Mouse (Mus musculus): ENCODE data around the gene Hyou1. TPM values are rescaled to one million over a fixed set of nuclear protein-coding genes. Genes with fewer than 3 reads are reported as not detected.

Hyou1 gene
- polyA plus RNA-seq, 1 experiment, result 114 TPM

DNA sequence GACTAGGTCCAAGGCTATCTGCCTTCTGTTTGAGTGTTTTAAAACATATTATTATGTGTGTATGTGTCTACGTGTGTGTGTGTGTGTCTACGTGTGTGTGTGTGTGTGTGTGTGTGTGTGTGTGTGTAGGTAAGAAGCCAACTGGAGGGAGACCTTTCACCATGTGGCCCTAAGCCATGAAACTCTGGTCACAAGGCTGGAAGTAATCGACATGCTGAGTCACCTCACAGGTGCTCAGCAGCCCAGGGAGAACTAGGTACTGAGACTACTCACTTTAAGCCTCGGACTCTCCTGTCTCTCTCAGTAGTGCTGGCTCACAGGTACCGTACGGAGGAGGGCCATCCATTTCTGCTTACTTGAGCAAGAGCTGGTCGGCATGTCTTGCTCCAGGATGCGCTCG, 32.1 kb upstream of the Hyou1 start:
- Histone ChIP-seq H3K4me1 (ENCODE audit: control insufficient read depth, insufficient read depth, low read length) (peaks cover 10% of the 10 kb centered on the region), H3K36me3 (ENCODE audit: control insufficient read depth, insufficient read depth, low read length, poor library complexity, severe bottlenecking) (peaks cover 10% of the 10 kb centered on the region), H3K4me3 (ENCODE audit: low read depth, low read length) (no peak overlapping the region), H3K27ac (ENCODE audit: insufficient read depth, low read length) (peak overlapping the region; percentile 82), H3K9me3 (replicated peaks; ENCODE audit: control insufficient read depth, insufficient read depth, low read length, poor library complexity, severe bottlenecking) (no peaks in the 10 kb centered on the region), H3K27me3 (ENCODE audit: control insufficient read depth, insufficient read depth, low read length, poor library complexity, severe bottlenecking) (no peaks in the 10 kb centered on the region), H3K9ac (ENCODE audit: low read depth, poor library complexity, severe bottlenecking) (no peak overlapping the region)
- TF ChIP-seq CTCF (IDR thresholded peaks at IDR 0.05; ENCODE audit: low read depth, low read length) (no peak), EP300 (IDR thresholded peaks at IDR 0.05; ENCODE audit: insufficient read depth, low read depth, low read length) (no peak), POLR2A (IDR thresholded peaks at IDR 0.05; ENCODE audit: insufficient read depth, low read length) (no peak)

DNA sequence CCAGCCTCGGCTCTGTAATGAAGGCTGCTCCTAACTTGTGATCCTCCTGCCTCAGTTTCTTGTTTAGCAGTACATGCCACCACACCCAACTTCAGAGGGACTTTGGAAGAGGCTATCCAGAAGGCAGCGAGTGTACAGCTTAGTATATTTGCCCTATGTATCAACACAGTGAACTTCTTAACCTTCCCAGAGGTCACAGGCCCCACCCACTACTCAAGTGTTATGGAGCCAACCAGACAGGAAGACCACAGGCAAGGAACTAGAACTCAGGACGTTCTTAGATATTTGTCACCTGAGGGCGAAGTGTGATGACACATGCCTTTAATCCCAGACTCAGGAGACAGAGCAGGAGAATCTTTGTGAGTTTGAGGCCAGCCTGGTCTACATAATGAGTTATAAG, 31.7 kb upstream of the Hyou1 start:
- H3K9ac ChIP-seq (ENCODE audit: low read depth, poor library complexity, severe bottlenecking), result no peak overlapping the region
- no peaks in the 10 kb centered on the region for H3K9me3 ChIP-seq (replicated peaks; ENCODE audit: control insufficient read depth, insufficient read depth, low read length, poor library complexity, severe bottlenecking)
- peaks cover 10% of the 10 kb centered on the region for H3K36me3 ChIP-seq (ENCODE audit: control insufficient read depth, insufficient read depth, low read length, poor library complexity, severe bottlenecking)
- peak overlapping the region; percentile 82 for H3K27ac ChIP-seq (ENCODE audit: insufficient read depth, low read length)
- H3K4me3 ChIP-seq (ENCODE audit: low read depth, low read length), result no peak overlapping the region
- TF ChIP-seq EP300 (IDR thresholded peaks at IDR 0.05; ENCODE audit: insufficient read depth, low read depth, low read length) (no peak), CTCF (IDR thresholded peaks at IDR 0.05; ENCODE audit: low read depth, low read length) (no peak), POLR2A (IDR thresholded peaks at IDR 0.05; ENCODE audit: insufficient read depth, low read length) (no peak)
- no peaks in the 10 kb centered on the region for H3K27me3 ChIP-seq (ENCODE audit: control insufficient read depth, insufficient read depth, low read length, poor library complexity, severe bottlenecking)
- H3K4me1 ChIP-seq (ENCODE audit: control insufficient read depth, insufficient read depth, low read length), result peaks cover 10% of the 10 kb centered on the region

DNA sequence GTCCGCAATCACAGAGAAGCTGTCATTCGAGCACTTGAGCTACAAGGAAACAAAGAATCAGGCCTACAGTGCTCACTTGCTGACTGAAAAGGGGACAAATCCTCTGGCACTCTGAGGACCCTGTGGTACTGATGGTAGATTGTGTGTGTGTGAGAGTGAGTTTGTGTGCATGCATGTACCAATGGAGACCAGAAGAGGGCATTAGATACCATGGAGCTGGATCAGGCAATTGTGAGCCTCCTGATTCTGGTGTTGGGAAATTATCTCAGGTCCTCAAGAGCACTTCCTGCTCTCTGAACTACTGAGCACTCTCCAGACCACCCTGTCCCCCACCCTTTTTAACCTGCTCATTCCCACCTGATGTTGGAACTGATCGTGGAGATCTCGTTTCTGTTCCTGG, 30.7 kb upstream of the Hyou1 start:
- no peak overlapping the region for H3K4me3 ChIP-seq (ENCODE audit: low read depth, low read length)
- no peaks in the 10 kb centered on the region for H3K27me3 ChIP-seq (ENCODE audit: control insufficient read depth, insufficient read depth, low read length, poor library complexity, severe bottlenecking)
- 0 out of 2 replicates have a peak overlapping the region, but pooled peaks have one; percentile 3 for H3K27ac ChIP-seq (ENCODE audit: insufficient read depth, low read length)
- peaks cover 7% of the 10 kb centered on the region for H3K4me1 ChIP-seq (ENCODE audit: control insufficient read depth, insufficient read depth, low read length)
- no peak overlapping the region for H3K9ac ChIP-seq (ENCODE audit: low read depth, poor library complexity, severe bottlenecking)
- no peaks in the 10 kb centered on the region for H3K9me3 ChIP-seq (replicated peaks; ENCODE audit: control insufficient read depth, insufficient read depth, low read length, poor library complexity, severe bottlenecking)
- no peak for TF ChIP-seq EP300 (IDR thresholded peaks at IDR 0.05; ENCODE audit: insufficient read depth, low read depth, low read length)
- H3K36me3 ChIP-seq (ENCODE audit: control insufficient read depth, insufficient read depth, low read length, poor library complexity, severe bottlenecking), result peaks cover 10% of the 10 kb centered on the region

DNA sequence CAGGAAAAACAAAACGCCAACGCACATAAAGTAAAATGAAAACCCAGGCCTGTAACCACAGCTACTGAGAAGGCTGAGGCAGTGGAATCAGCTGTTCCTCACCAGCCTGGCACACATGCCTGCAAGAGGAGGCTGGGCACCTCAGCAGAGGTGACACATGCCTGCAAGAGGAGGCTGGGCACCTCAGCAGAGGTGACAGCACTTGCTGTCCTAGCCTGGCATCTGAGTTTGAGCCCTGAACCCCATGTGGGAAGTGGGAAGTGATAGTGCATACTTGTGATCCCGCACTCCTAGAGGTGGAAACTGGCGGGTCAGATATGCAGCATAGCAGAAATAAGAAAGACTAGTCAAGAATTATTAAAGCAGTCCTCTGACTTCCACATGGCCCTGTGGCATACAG, 27.9 kb upstream of the Hyou1 start:
- H3K4me1 ChIP-seq (ENCODE audit: control insufficient read depth, insufficient read depth, low read length), result peaks cover 5% of the 10 kb centered on the region
- H3K27ac ChIP-seq (ENCODE audit: insufficient read depth, low read length), result no peak overlapping the region
- H3K4me3 ChIP-seq (ENCODE audit: low read depth, low read length), result no peak overlapping the region
- no peaks in the 10 kb centered on the region for H3K9me3 ChIP-seq (replicated peaks; ENCODE audit: control insufficient read depth, insufficient read depth, low read length, poor library complexity, severe bottlenecking)
- H3K36me3 ChIP-seq (ENCODE audit: control insufficient read depth, insufficient read depth, low read length, poor library complexity, severe bottlenecking), result peaks cover 32% of the 10 kb centered on the region
- H3K9ac ChIP-seq (ENCODE audit: low read depth, poor library complexity, severe bottlenecking), result no peak overlapping the region
- no peak for TF ChIP-seq EP300 (IDR thresholded peaks at IDR 0.05; ENCODE audit: insufficient read depth, low read depth, low read length)
- TF ChIP-seq POLR2A (IDR thresholded peaks at IDR 0.05; ENCODE audit: insufficient read depth, low read length), result no peak
- TF ChIP-seq CTCF (IDR thresholded peaks at IDR 0.05; ENCODE audit: low read depth, low read length), result no peak
- no peaks in the 10 kb centered on the region for H3K27me3 ChIP-seq (ENCODE audit: control insufficient read depth, insufficient read depth, low read length, poor library complexity, severe bottlenecking)

DNA sequence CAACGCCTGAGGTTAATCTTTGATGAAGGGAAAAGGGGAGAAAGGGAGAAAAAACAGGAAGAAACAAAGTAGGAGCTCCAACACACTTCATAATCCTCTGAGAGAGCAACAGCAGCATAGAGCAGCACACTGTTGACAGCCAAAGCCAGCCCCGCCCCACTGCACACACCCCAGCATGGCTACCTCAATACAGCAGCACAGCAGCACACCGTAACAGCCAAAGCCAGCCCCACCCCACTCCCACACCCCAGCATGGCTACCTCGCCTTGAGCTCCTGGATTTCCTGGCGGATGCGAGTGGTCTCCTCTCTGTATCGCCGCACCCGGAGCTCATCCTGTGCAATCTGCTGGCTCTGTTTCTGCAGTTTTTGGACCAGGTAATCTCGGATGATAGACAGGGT, 27.0 kb upstream of the Hyou1 start:
- Histone ChIP-seq H3K4me1 (ENCODE audit: control insufficient read depth, insufficient read depth, low read length) (peaks cover 2% of the 10 kb centered on the region), H3K9ac (ENCODE audit: low read depth, poor library complexity, severe bottlenecking) (no peak overlapping the region), H3K27me3 (ENCODE audit: control insufficient read depth, insufficient read depth, low read length, poor library complexity, severe bottlenecking) (no peaks in the 10 kb centered on the region), H3K27ac (ENCODE audit: insufficient read depth, low read length) (no peak overlapping the region), H3K36me3 (ENCODE audit: control insufficient read depth, insufficient read depth, low read length, poor library complexity, severe bottlenecking) (peaks cover 32% of the 10 kb centered on the region), H3K9me3 (replicated peaks; ENCODE audit: control insufficient read depth, insufficient read depth, low read length, poor library complexity, severe bottlenecking) (no peaks in the 10 kb centered on the region), H3K4me3 (ENCODE audit: low read depth, low read length) (peak overlapping the region; percentile 22)
- TF ChIP-seq CTCF (IDR thresholded peaks at IDR 0.05; ENCODE audit: low read depth, low read length) (no peak), POLR2A (IDR thresholded peaks at IDR 0.05; ENCODE audit: insufficient read depth, low read length) (no peak), EP300 (IDR thresholded peaks at IDR 0.05; ENCODE audit: insufficient read depth, low read depth, low read length) (no peak)

DNA sequence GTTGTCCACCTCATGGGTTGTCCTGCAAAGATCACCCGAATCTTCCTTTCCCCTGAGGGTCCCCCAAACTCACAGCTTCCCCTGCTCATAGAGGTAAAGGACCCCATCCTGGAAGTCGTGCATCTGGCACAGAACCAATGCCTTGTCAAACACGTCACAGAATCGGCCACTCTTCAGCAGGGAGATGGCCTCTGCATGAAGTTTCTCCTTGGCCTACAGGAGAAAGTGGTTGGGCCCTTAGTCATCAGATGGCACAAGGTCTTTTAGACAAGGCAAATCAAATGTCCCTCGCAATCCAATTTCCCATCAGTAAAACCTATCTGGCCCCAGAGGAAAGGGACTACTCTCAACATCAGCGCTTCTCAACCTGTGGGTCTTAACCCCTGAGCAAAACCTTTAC, 26.1 kb upstream of the Hyou1 start:
- Histone ChIP-seq H3K36me3 (ENCODE audit: control insufficient read depth, insufficient read depth, low read length, poor library complexity, severe bottlenecking) (peaks cover 33% of the 10 kb centered on the region), H3K9me3 (replicated peaks; ENCODE audit: control insufficient read depth, insufficient read depth, low read length, poor library complexity, severe bottlenecking) (no peaks in the 10 kb centered on the region), H3K9ac (ENCODE audit: low read depth, poor library complexity, severe bottlenecking) (no peak overlapping the region), H3K27me3 (ENCODE audit: control insufficient read depth, insufficient read depth, low read length, poor library complexity, severe bottlenecking) (no peaks in the 10 kb centered on the region), H3K4me3 (ENCODE audit: low read depth, low read length) (0 out of 2 replicates have a peak overlapping the region, but pooled peaks have one; percentile 0), H3K4me1 (ENCODE audit: control insufficient read depth, insufficient read depth, low read length) (no peaks in the 10 kb centered on the region), H3K27ac (ENCODE audit: insufficient read depth, low read length) (no peak overlapping the region)
- no peak for TF ChIP-seq CTCF (IDR thresholded peaks at IDR 0.05; ENCODE audit: low read depth, low read length)
